Mouse (Mus musculus) ES-E14 (cell line): ENCODE data around the gene Jtb.
"Not testable (repeated sequence)": the region's sequence is repeated elsewhere in the genome, so short reads cannot be mapped to it uniquely, and the experiment has no call there.

Experiments
- CHD2 ChIP-seq: IDR thresholded peaks from 2 replicates; pipeline ENCODE4 v1.6.1; 2014; ENCODE audit warnings: mild to moderate bottlenecking, low read depth, low read length, inconsistent platforms
- HCFC1 ChIP-seq: IDR thresholded peaks from 2 replicates; pipeline ENCODE4 v1.6.1; 2012; ENCODE audit warnings: low read length, inconsistent platforms, borderline replicate concordance; ENCODE audit not compliant: insufficient read depth
- MAFK ChIP-seq: IDR thresholded peaks from 2 replicates; pipeline ENCODE4 v1.6.1; 2014; ENCODE audit warnings: mild to moderate bottlenecking, low read depth, low read length, inconsistent platforms; ENCODE audit not compliant: insufficient read depth
- ZC3H11A ChIP-seq: IDR thresholded peaks from 2 replicates; pipeline ENCODE4 v1.6.1; 2012; ENCODE audit warnings: low read depth, mild to moderate bottlenecking, inconsistent platforms, low read length, borderline replicate concordance
- ZNF384 ChIP-seq: IDR thresholded peaks from 2 replicates; pipeline ENCODE4 v1.6.1; 2012; ENCODE audit warnings: low read depth, low read length, inconsistent platforms

DNA sequence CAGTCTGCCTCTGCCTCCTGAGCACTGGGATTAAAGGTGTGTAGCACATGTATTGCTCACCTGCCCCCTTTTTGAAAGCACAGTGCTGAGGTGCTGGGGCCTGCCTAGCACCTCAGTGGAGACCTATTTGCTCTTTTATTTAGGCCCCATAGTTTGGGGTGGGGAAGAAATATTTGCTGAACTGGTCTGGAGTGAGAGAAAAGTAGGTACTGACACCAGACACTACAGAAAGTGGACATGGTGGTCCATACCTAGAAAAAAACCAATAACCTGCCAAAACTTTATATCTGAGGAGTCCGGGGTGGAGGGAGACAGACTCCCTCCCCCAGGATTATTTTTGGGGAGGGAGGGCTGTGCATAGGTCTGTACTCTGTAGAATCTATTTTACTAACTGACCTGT is 21.8 kb downstream of the Jtb start:
- TF ChIP-seq HCFC1, ZNF384, MAFK, ZC3H11A, CHD2: not testable (repeated sequence)
